Mouse (Mus musculus) lung, embryonic 14.5 days (tissue): ENCODE results near the gene Cldn10. TPM values are rescaled to one million over a fixed set of nuclear protein-coding genes. Genes with fewer than 3 reads are reported as not detected.
A peak's percentile ranks its signal among the peaks of the same experiment; 100 is the strongest.

Experiments
- ATAC-seq: fragments of 200-750 bp; cut with Nextera tagmentation; 2 replicates; pipeline ENCODE4 v1.8.0; 2017; ENCODE audit warnings: mild to moderate bottlenecking, moderate TSS enrichment, moderate library complexity; ENCODE audit not compliant: insufficient read depth
- DNase-seq: peaks from one replicate; pipeline ENCODE4 v3.0.0-alpha.2; 2015
- H3K27ac ChIP-seq: fragments of 300-500 bp; sonication (generic); 2 replicates; pipeline ENCODE4 v1.5.1; 2014; ENCODE audit warnings: low read depth, mild to moderate bottlenecking, moderate library complexity
- H3K27me3 ChIP-seq: fragments of 300-500 bp; sonication (generic); 2 replicates; pipeline ENCODE4 v1.6.1; 2014; ENCODE audit warnings: low read length, control low read depth; ENCODE audit not compliant: insufficient read depth
- H3K36me3 ChIP-seq: fragments of 300-500 bp; sonication (generic); 2 replicates; pipeline ENCODE4 v1.6.1; 2014; ENCODE audit warnings: control low read depth; ENCODE audit not compliant: insufficient read depth
- H3K4me1 ChIP-seq: fragments of 300-500 bp; sonication (generic); 2 replicates; pipeline ENCODE4 v1.6.1; 2014; ENCODE audit warnings: antibody characterized with exemption, control low read depth; ENCODE audit not compliant: insufficient read depth
- H3K4me2 ChIP-seq: fragments of 300-500 bp; sonication (generic); 2 replicates; pipeline ENCODE4 v1.6.1; 2014; ENCODE audit warnings: mild to moderate bottlenecking
- H3K4me3 ChIP-seq: fragments of 300-500 bp; sonication (generic); 2 replicates; pipeline ENCODE4 v1.5.1; 2014; ENCODE audit warnings: low read depth, low read length
- H3K9ac ChIP-seq: fragments of 300-500 bp; sonication (generic); 2 replicates; pipeline ENCODE4 v1.6.1; 2014
- H3K9me3 ChIP-seq: fragments of 300-500 bp; sonication (generic); 2 replicates; pipeline ENCODE4 v1.6.1; 2016; ENCODE audit warnings: low read depth, low read length, control low read depth
- CTCF ChIP-seq: IDR thresholded peaks from 2 replicates; pipeline ENCODE4 v1.5.1; 2016; ENCODE audit warnings: antibody characterized with exemption, low read depth
- WGBS: fragments of 180-500 bp; shearing (Covaris S2); extraction: QIAGEN DNeasy Blood & Tissue Kit; methylation state at CpG from one replicate; pipeline ENCODE4 v1.1.7; 2014; 5-methylcytosine and 5-hydroxymethylcytosine counted together
- polyA plus RNA-seq: library from polyadenylated mRNA; unstranded; fragments of >200 nt; fragmentation: Nextera tagmentation; extraction: Ambion mirVana; gene quantifications from 2 replicates; pipeline ENCODE4 v1.2.1, GENCODE M21; 2014

Cldn10 gene
- polyA plus RNA-seq, 1 experiment from 2014 or later = 46.3 TPM

DNA sequence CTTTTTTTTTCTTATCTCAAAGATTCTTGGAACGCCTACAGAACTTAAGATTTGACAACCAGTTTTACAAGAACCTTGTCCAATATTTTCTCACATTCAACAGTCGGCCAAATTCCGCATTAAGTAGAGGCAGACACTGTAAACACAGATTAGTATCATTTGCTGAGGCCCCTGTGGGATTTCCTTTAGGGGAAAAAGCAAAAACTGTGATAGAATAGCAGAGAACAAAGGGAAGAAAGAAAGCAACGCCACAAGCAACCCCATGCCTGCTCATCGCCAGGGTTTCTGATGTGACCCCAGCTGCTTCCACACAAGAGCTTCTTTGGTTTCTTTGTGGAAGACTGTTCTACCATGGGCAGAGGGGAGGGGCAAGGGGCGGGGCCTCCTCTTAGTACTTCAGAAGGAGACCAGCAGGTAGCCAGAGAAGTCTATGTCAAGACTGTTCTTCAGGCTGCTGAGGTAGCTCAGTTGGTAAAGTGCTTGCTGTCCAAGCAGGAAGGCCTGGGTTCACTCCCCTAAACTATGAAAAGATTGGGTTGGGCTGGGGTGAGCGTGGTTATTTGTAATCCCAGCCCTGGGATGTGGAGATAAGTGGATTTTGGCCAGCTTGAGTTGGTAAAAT, 39.7 kb downstream of the Cldn10 start:
- 42% methylated on average over 7 of the region's 7 CpGs for WGBS
- peak overlapping the region; percentile 22; the same call in 1 of the 2 replicates for H3K27ac ChIP-seq
- H3K9ac ChIP-seq = no peak overlapping the region
- H3K4me1 ChIP-seq = no peaks in the 10 kb centered on the region
- H3K9me3 ChIP-seq = no peaks in the 10 kb centered on the region
- no peak for TF ChIP-seq CTCF
- no peak overlapping the region for H3K4me3 ChIP-seq
- no peaks in the 10 kb centered on the region for H3K36me3 ChIP-seq
- no peak overlapping the region for H3K4me2 ChIP-seq
- H3K27me3 ChIP-seq = no peaks in the 10 kb centered on the region
- ATAC-seq (peak; percentile 68; the same call in 1 of the 2 replicates), DNase-seq (peak; percentile 31)

DNA sequence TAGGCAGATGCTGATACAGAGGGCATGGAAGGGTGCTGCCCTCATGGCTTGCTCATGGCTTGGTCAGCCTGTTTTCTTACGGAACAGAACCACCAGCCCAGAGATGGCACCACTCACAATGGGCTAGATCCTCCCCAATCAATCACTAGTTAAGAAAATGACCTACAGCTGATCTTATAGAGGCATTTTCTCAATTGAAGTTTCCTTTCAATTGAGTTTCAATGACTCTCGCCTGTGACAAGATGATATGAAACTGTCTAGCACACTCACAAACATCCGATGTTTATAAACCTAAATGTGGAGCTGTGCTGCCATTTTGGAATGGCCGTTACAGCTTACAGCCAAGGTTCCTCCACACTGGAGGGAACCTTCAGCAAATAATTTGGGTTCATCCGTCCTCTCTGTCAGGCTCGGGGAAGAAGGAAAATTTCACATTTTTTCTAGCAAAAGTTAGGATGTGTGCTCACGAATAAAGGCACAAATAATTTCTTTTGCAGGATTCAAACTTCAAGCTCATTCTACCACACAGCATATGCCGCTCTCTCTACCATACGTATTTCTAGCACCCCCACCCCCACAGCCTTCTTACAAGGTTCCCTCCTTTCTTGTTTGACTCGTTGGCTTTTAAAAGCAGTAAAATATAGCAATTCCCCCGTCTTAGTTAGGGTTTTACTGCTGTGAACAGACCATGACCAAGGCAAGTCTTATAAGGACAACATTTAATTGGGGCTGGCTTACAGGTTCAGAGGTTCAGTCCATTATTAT, 41.8 kb downstream of the Cldn10 start:
- DNase-seq = no peak
- no peak for ATAC-seq
- no peak overlapping the region for H3K27ac ChIP-seq
- no peak for TF ChIP-seq CTCF
- 86% methylated on average over 11 of the region's 11 CpGs for WGBS
- no peaks in the 10 kb centered on the region for H3K27me3 ChIP-seq
- no peaks in the 10 kb centered on the region for H3K4me1 ChIP-seq
- H3K36me3 ChIP-seq = no peaks in the 10 kb centered on the region
- no peaks in the 10 kb centered on the region for H3K9me3 ChIP-seq
- no peak overlapping the region for H3K4me2 ChIP-seq
- no peak overlapping the region for H3K9ac ChIP-seq
- no peak overlapping the region for H3K4me3 ChIP-seq

DNA sequence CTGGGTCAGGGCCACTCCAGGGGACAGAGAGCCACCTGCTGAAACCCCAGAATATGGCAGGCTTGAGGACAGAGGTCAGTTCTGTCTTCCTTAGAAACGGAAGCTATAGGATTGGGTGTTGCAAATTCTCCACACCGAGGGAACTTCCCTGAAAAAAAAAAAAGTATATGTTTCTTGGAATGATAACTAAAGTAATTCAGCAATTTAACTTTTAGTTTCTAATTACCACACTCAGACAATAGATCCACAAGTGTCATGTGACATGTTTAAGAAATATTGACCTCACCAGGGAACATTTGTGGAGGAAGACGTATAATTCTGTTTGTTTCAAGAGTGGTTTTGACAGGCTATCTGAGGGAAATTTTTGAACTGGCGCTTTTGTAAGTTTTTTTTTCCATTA, 43.9 kb downstream of the Cldn10 start:
- H3K36me3 ChIP-seq = no peaks in the 10 kb centered on the region
- H3K9ac ChIP-seq = no peak overlapping the region
- H3K4me2 ChIP-seq = no peak overlapping the region
- no peaks in the 10 kb centered on the region for H3K4me1 ChIP-seq
- DNase-seq = no peak
- no peak for TF ChIP-seq CTCF
- H3K27ac ChIP-seq = no peak overlapping the region
- H3K4me3 ChIP-seq = no peak overlapping the region
- no peak for ATAC-seq
- no peaks in the 10 kb centered on the region for H3K9me3 ChIP-seq
- no peaks in the 10 kb centered on the region for H3K27me3 ChIP-seq
- 61% methylated on average over 4 of the region's 4 CpGs for WGBS

DNA sequence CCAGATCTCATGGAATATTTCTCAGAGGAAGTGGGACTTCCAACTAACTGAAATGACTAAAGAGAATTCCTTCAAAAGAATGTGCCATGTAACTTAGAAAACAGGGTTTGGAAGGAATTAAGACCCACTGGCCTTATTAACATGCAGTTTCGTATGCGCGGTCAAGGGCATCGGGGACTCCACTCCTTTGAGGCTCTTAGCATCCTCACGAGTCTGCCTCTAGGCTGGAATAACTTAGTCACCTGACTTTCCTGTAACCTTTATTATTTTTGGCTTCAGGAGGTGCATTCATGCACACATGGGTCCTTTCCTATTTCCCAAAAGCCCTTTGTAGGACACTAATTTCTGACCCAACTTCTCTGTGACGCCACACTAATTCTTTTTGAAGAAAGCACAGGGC, 45.5 kb downstream of the Cldn10 start:
- Histone ChIP-seq H3K4me1 (peaks cover 7% of the 10 kb centered on the region; the same call in 1 of the 2 replicates), H3K9ac (no peak overlapping the region), H3K36me3 (no peaks in the 10 kb centered on the region), H3K9me3 (no peaks in the 10 kb centered on the region), H3K4me3 (no peak overlapping the region), H3K27ac (no peak overlapping the region), H3K4me2 (no peak overlapping the region), H3K27me3 (no peaks in the 10 kb centered on the region)
- ATAC-seq = no peak
- WGBS = 89% methylated on average over 6 of the region's 6 CpGs
- DNase-seq = no peak
- TF ChIP-seq CTCF = no peak

DNA sequence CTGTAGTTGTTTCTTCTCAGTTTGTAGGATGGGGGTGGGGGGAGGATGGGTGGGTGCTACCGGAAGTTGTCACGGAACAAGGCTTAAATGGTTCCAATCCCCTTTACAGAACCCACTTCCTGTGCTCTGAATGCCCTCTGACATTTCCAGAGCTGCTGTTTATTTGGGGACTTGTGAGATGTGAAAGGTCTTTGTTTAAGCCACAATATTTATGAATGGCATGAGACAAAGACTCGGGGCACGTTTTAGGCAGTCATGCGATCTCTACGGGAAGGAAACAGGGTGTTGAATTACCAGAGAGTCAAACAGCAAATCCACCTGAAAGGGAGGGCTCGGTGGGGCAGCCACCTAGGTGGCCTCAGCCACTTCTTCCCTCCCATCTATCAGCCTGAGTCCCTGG, 46.6 kb downstream of the Cldn10 start:
- Histone ChIP-seq H3K4me2 (no peak overlapping the region), H3K27ac (no peak overlapping the region), H3K36me3 (no peaks in the 10 kb centered on the region), H3K27me3 (no peaks in the 10 kb centered on the region), H3K4me3 (no peak overlapping the region), H3K9me3 (no peaks in the 10 kb centered on the region), H3K4me1 (peaks cover 7% of the 10 kb centered on the region; the same call in 1 of the 2 replicates), H3K9ac (no peak overlapping the region)
- ATAC-seq (no peak), DNase-seq (no peak)
- no peak for TF ChIP-seq CTCF
- WGBS = 8% methylated on average over 7 of the region's 7 CpGs

DNA sequence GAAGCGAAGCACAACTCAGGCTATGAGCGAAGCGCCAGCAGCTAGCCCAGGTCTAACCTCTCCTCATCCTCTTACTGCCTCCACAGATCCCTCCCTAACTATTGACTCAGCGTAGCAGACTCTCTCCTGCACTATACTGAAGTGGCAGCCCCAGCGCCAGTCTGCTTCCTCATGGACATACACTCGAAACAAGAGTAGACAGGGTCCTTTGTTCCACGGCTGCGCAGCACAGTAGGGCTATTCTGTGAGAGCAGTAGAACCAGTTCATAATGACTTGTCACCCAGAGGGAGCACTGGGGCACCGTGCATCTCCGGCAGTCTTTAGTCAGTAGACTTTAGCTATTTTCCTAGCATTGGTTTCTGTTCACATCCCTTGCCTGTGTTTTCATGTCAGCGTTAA, 48.4 kb downstream of the Cldn10 start:
- Histone ChIP-seq H3K4me3 (no peak overlapping the region), H3K4me1 (peaks cover 7% of the 10 kb centered on the region; the same call in 1 of the 2 replicates), H3K4me2 (no peak overlapping the region), H3K9ac (no peak overlapping the region), H3K27ac (peak overlapping the region; percentile 77; the same call in 1 of the 2 replicates), H3K9me3 (no peaks in the 10 kb centered on the region), H3K36me3 (no peaks in the 10 kb centered on the region), H3K27me3 (no peaks in the 10 kb centered on the region)
- 64% methylated on average over 11 of the region's 11 CpGs for WGBS
- peak; percentile 91 for ATAC-seq
- peak; percentile 74 for DNase-seq
- TF ChIP-seq CTCF = no peak

DNA sequence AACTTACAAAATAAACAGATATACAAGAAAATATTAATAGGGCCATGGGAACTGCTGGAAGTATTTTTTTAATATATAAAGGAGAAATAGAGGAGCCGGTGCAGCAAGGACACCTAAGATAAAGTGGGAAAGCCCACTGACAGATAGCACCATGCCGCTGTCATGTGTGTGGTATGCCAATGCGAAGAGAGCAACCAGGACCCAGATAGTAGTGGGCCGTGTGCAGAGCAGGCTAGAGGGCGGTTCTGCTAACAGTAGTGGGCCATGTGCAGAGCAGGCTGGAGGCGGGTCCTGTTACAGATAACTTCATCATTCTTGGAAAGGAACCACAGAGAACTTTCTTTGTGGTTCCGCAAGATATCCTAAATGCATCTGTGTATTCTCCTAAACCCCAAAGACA, 49.0 kb downstream of the Cldn10 start:
- ATAC-seq = no peak
- 76% methylated on average over 7 of the region's 7 CpGs for WGBS

More for the DNA sequence above, 49.0 kb downstream of the Cldn10 start:
- H3K27me3 ChIP-seq = no peaks in the 10 kb centered on the region
- no peak for DNase-seq
- TF ChIP-seq CTCF = no peak
- H3K9me3 ChIP-seq = no peaks in the 10 kb centered on the region
- H3K9ac ChIP-seq = no peak overlapping the region
- peak overlapping the region; percentile 77; the same call in 1 of the 2 replicates for H3K27ac ChIP-seq
- no peaks in the 10 kb centered on the region for H3K36me3 ChIP-seq
- peaks cover 7% of the 10 kb centered on the region; the same call in 1 of the 2 replicates for H3K4me1 ChIP-seq
- H3K4me3 ChIP-seq = no peak overlapping the region
- no peak overlapping the region for H3K4me2 ChIP-seq
